Mouse (Mus musculus): ENCODE measurements at regions not wholly inside any gene's neighbourhood (a gene's known extent, or its start where the extent isn't known, plus 50 kb on each side); places are given as distances from the start of the nearest gene placed in this dataset.

DNA sequence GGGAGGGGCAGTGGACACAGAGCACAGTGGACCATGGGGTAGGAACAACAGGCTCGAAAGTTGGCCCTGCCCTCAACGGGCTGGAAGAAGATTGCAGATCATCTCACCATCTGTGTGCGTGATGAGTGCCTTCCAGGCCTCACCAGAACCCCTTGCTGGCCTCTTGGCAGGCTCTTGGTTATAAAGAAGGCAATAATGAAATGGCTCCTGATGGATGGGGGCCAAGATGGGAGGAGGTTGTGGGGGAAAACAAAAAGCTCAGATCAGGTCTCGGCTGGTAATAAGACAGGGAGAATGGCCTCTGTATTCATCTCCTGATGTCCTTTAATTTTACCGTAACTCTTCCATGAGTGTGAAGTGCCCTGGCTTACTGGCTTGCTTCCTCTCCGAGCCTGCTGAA is 189.1 kb downstream of the Dyrk2 start:
- no peaks in the 10 kb centered on the region for H3K36me3 ChIP-seq
- no peaks in the 10 kb centered on the region for H3K27me3 ChIP-seq
- H3K4me3 ChIP-seq (replicated peaks), result no peak overlapping the region
- no peak for ATAC-seq (replicated peaks; ENCODE audit: low FRiP score)
- H3K27ac ChIP-seq, result no peak overlapping the region
- no peak overlapping the region for H3K9ac ChIP-seq
- no peaks in the 10 kb centered on the region for H3K9me3 ChIP-seq (replicated peaks)
- WGBS, result 70% methylated on average over 6 of the region's 6 CpGs
- no peak overlapping the region for H3K4me2 ChIP-seq
- H3K4me1 ChIP-seq, result peaks cover 7% of the 10 kb centered on the region; the same call in 1 of the 2 replicates

DNA sequence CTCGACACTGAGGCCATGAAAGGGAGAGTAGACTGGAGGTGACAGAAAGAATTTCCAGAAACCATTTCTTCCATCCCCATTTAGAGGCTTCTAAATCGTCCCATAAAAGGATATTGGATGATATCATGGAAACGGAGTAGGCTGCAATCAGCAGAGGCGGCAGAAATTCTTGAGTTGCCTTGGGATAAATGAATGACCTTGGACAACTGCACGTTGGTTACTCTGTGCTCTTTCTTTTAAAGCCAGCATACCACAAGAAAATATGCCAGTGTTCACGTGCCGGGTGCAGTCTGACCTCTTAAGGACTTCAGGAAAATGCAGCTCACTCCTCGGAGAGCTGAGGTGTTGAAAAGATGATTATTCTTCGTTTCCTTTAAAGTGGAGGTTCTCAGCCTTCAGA is 186.7 kb downstream of the Dyrk2 start:
- Histone ChIP-seq H3K27ac (no peak overlapping the region), H3K4me3 (replicated peaks) (no peak overlapping the region), H3K4me1 (no peaks in the 10 kb centered on the region), H3K9ac (no peak overlapping the region), H3K36me3 (no peaks in the 10 kb centered on the region), H3K9me3 (replicated peaks) (no peaks in the 10 kb centered on the region), H3K4me2 (no peak overlapping the region), H3K27me3 (no peaks in the 10 kb centered on the region)
- WGBS, result 86% methylated on average over 9 of the region's 9 CpGs
- no peak for ATAC-seq (replicated peaks; ENCODE audit: low FRiP score)

DNA sequence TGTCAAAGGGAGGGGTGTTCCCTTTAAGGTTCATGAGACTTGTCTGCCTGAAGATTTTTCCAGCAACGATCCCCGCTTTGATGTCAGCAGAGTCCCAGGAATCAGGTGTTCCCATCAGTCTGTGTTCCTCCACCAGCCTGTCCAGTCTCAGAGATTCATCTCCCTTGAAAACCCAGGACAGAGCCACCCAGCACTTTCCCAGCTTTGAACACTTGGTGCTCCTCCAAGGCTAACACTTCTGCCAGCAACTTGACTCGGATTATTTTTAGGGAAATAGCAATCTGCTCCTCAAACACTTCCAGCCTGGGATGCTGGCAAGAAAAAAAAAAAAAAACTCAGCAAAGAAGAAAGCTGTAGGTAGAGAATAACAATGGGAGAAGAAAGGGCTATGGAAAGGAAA is 170.7 kb downstream of the Dyrk2 start:
- Histone ChIP-seq H3K27me3 (no peaks in the 10 kb centered on the region), H3K9ac (no peak overlapping the region), H3K27ac (no peak overlapping the region), H3K9me3 (replicated peaks) (no peaks in the 10 kb centered on the region), H3K36me3 (no peaks in the 10 kb centered on the region), H3K4me1 (no peaks in the 10 kb centered on the region), H3K4me2 (no peak overlapping the region), H3K4me3 (replicated peaks) (no peak overlapping the region)
- WGBS, result 71% methylated on average over 3 of the region's 3 CpGs
- no peak for ATAC-seq (replicated peaks; ENCODE audit: low FRiP score)

DNA sequence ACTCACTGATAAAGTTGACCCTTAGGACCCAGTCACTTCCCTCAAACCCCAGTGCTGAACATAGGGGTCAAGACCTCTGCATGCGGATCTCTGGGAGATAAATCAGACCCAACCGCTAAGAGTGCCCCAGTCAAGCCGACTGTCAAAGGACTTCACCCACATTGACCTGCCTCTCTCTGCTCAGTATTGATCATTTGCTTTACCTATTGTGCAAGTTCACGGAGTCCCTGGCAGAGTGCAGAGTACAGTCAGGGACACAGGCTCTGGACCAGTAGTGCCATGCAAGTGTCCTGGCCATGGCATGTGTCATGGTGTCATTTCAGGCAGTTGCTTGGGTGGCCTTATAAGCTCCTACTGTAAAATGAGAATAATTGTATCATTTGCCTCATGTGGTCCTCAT is 169.9 kb downstream of the Dyrk2 start:
- Histone ChIP-seq H3K27me3 (no peaks in the 10 kb centered on the region), H3K4me1 (no peaks in the 10 kb centered on the region), H3K9me3 (replicated peaks) (no peaks in the 10 kb centered on the region), H3K27ac (no peak overlapping the region), H3K4me3 (replicated peaks) (no peak overlapping the region), H3K4me2 (no peak overlapping the region), H3K36me3 (no peaks in the 10 kb centered on the region), H3K9ac (no peak overlapping the region)
- no peak for ATAC-seq (replicated peaks; ENCODE audit: low FRiP score)
- 93% methylated on average over 4 of the region's 4 CpGs for WGBS

DNA sequence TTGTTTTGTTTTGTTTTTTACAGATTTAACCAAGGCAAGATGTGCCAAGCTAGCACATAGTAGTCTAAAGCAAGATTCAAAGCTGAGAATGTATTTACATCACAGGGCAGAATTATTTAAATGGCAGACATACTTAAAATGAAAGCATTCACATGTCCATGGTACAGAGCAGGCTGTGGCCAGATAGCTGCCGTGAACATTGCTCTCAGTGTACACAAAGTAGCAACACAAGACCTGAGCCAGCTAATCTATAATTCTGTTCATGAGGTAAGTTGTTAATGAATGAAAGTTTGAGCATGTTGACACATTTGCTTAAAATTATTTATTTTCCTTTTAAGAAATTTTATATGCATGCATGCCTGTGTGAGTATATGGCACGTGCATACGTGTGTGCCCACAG is 164.0 kb downstream of the Dyrk2 start:
- 93% methylated on average over 3 of the region's 3 CpGs for WGBS
- no peak overlapping the region for H3K4me3 ChIP-seq (replicated peaks)
- ATAC-seq (replicated peaks; ENCODE audit: low FRiP score), result no peak
- H3K4me2 ChIP-seq, result no peak overlapping the region
- no peak overlapping the region for H3K27ac ChIP-seq
- no peaks in the 10 kb centered on the region for H3K27me3 ChIP-seq
- peaks cover 2% of the 10 kb centered on the region; the same call in 1 of the 2 replicates for H3K4me1 ChIP-seq
- no peak overlapping the region for H3K9ac ChIP-seq
- no peaks in the 10 kb centered on the region for H3K9me3 ChIP-seq (replicated peaks)
- H3K36me3 ChIP-seq, result no peaks in the 10 kb centered on the region

DNA sequence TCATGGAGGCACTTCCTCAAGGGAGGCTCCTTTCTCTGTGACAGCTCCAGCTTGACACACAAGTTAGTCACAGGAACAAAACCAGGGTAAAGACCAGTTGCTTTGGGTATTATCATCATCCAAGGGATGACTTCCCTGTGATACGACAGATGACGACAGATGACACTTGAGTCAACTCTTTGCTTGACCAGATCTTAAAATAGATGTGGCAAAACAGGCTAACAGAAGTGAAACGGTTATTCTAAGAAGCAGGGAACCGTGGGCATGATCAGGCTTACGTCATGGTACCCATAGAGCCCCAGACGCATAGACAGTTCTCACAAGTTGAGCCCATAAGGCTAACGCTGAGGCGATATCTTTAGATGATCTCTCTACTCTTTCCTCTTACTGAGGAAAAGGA is 160.3 kb downstream of the Dyrk2 start:
- no peak overlapping the region for H3K4me3 ChIP-seq (replicated peaks)
- no peaks in the 10 kb centered on the region for H3K27me3 ChIP-seq
- ATAC-seq (replicated peaks; ENCODE audit: low FRiP score), result no peak
- no peak overlapping the region for H3K9ac ChIP-seq
- WGBS, result 95% methylated on average over 8 of the region's 8 CpGs
- no peaks in the 10 kb centered on the region for H3K9me3 ChIP-seq (replicated peaks)
- no peak overlapping the region for H3K27ac ChIP-seq
- no peak overlapping the region for H3K4me2 ChIP-seq
- peaks cover 13% of the 10 kb centered on the region for H3K4me1 ChIP-seq
- H3K36me3 ChIP-seq, result no peaks in the 10 kb centered on the region

DNA sequence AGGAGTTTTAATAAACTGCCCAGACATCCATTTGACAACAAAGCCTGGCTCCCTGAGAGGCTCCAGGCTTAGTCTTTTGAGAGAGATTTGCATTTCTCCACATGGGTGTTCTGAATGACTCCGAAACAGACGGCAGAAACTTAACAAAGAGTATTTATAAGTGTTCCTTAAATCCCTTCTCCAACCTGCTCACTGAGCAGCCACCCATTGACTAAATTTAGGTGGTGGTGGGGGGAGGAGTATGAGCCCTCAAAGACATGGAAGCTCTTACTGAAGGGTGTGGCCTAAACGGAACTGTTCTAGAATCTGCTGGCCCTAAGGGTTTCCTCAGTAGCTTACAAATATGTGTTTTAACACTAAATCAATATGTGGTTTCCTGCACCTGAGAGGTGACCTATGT is 158.5 kb downstream of the Dyrk2 start:
- 68% methylated on average over 3 of the region's 3 CpGs for WGBS
- Histone ChIP-seq H3K27me3 (no peaks in the 10 kb centered on the region), H3K36me3 (no peaks in the 10 kb centered on the region), H3K9me3 (replicated peaks) (no peaks in the 10 kb centered on the region), H3K4me3 (replicated peaks) (no peak overlapping the region), H3K4me2 (no peak overlapping the region), H3K27ac (peak overlapping the region; percentile 15), H3K9ac (no peak overlapping the region), H3K4me1 (peaks cover 14% of the 10 kb centered on the region)
- 0 out of 2 replicates have a peak, but pooled peaks have one; percentile 61 for ATAC-seq (replicated peaks; ENCODE audit: low FRiP score)

DNA sequence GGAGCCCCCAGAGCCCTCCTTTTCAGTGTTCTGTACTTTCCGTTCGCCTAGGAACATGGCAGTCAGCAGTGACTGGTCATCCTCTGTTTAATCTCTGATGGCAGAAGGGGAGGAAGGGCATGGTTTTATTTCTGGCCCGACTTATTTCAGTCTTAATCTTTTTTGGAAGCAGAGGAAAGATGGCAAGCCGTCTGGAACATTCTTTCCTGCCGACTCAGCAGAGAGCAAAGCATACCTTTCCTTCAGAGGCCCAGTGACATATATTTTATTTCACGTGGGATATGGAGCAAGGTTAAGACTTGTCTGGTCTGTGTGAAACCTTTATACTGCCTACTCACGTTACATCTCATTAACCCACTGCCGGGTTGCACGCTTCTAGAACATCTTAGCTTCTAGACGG is 158.1 kb downstream of the Dyrk2 start:
- ATAC-seq (replicated peaks; ENCODE audit: low FRiP score), result no peak
- no peak overlapping the region for H3K27ac ChIP-seq
- H3K4me2 ChIP-seq, result no peak overlapping the region
- no peaks in the 10 kb centered on the region for H3K27me3 ChIP-seq
- H3K36me3 ChIP-seq, result no peaks in the 10 kb centered on the region
- no peaks in the 10 kb centered on the region for H3K9me3 ChIP-seq (replicated peaks)
- H3K9ac ChIP-seq, result no peak overlapping the region
- H3K4me1 ChIP-seq, result peaks cover 15% of the 10 kb centered on the region
- WGBS, result 37% methylated on average over 10 of the region's 10 CpGs
- no peak overlapping the region for H3K4me3 ChIP-seq (replicated peaks)

DNA sequence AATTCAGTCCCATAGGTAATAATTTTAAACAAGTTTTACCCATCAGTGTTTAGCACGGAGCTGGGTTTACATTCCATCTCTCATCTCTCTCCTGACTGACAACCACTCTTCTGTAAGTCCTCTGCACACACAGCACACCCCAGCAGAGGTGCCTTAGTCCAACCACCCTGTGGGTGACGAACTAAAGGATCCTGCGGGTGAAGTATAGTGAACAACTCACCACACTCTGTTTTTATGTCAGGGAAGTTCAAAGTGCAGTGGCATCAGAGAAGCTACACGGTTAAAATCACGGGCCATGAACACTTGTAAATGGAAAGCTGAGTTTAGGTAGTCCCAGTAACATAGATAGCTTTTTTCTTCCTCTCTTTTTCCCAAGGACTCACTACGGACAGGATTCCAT is 157.1 kb downstream of the Dyrk2 start:
- Histone ChIP-seq H3K4me2 (no peak overlapping the region), H3K27me3 (no peaks in the 10 kb centered on the region), H3K9ac (no peak overlapping the region), H3K4me3 (replicated peaks) (no peak overlapping the region), H3K9me3 (replicated peaks) (no peaks in the 10 kb centered on the region), H3K36me3 (no peaks in the 10 kb centered on the region), H3K27ac (no peak overlapping the region), H3K4me1 (peaks cover 15% of the 10 kb centered on the region)
- no peak for ATAC-seq (replicated peaks; ENCODE audit: low FRiP score)
- WGBS, result 68% methylated on average over 6 of the region's 6 CpGs

DNA sequence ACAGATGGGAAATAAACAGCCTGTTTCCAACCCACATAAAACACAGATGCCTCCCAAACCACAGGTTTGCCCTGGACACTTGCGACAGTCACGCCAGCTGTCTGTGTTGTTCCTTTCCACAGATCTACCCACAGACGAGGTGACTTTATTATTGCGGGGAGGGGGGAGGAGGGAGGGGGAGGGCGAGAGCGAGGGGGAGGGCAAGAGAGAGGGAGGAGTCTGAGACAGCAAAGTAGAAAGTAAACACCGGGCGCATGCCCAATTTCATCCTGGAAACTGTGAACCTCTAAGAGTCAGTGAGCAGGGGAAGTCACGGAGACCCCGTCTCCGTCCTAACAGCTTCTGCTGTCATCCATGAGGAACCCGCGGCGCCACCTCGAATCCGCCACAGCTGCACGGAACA is 155.8 kb downstream of the Dyrk2 start:
- 76% methylated on average over 17 of the region's 17 CpGs for WGBS
- no peak overlapping the region for H3K4me3 ChIP-seq (replicated peaks)
- no peaks in the 10 kb centered on the region for H3K9me3 ChIP-seq (replicated peaks)
- ATAC-seq (replicated peaks; ENCODE audit: low FRiP score), result no peak
- H3K4me2 ChIP-seq, result no peak overlapping the region
- H3K9ac ChIP-seq, result no peak overlapping the region
- peaks cover 15% of the 10 kb centered on the region for H3K4me1 ChIP-seq
- H3K27me3 ChIP-seq, result no peaks in the 10 kb centered on the region
- no peak overlapping the region for H3K27ac ChIP-seq
- H3K36me3 ChIP-seq, result no peaks in the 10 kb centered on the region

DNA sequence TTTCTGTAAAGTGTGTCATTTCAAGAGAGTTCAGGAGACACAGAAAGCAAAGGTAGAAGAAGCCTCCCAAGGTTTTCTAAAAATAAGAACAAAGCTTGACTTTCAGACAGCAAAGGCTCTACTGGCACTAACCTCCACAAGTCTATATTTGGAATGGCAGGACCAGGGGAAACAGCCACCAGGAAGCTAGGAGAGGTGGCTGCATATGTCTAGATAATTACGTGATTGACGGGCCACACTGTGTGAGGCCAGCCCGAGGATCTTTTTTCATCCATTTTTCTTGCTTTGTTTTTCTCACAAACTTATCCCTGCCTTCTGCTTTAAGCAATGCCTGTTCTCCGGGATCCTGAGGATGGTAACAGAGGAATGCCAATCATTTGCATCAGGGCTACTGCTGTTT is 155.4 kb downstream of the Dyrk2 start:
- H3K9ac ChIP-seq, result no peak overlapping the region
- no peak overlapping the region for H3K4me3 ChIP-seq (replicated peaks)
- no peaks in the 10 kb centered on the region for H3K27me3 ChIP-seq
- H3K36me3 ChIP-seq, result no peaks in the 10 kb centered on the region
- no peak overlapping the region for H3K4me2 ChIP-seq
- WGBS, result 82% methylated on average over 4 of the region's 4 CpGs
- ATAC-seq (replicated peaks; ENCODE audit: low FRiP score), result no peak
- H3K4me1 ChIP-seq, result peaks cover 15% of the 10 kb centered on the region
- no peaks in the 10 kb centered on the region for H3K9me3 ChIP-seq (replicated peaks)
- H3K27ac ChIP-seq, result no peak overlapping the region

DNA sequence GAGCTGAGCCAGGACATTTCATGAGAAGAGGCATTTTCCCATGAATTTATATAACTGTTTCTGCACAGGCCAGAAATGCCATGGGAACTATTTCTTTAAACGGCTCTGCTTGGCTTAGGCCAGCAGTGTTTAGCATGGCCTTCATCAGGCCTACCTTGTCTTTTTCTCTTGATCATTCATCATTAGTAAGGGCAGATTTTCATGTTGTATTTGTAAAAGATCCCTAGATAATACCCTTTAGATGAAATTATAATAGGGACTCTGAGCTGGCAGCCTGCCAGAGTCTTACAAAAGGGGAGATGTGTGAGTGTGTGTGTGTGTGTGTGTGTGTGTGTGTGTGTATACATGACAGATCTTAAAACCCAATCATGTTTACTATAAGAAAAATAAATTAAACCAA is 149.4 kb downstream of the Dyrk2 start:
- Histone ChIP-seq H3K36me3 (no peaks in the 10 kb centered on the region), H3K9ac (no peak overlapping the region), H3K27ac (no peak overlapping the region), H3K4me1 (peaks cover 13% of the 10 kb centered on the region; the same call in 1 of the 2 replicates), H3K4me3 (replicated peaks) (no peak overlapping the region), H3K27me3 (no peaks in the 10 kb centered on the region), H3K4me2 (no peak overlapping the region), H3K9me3 (replicated peaks) (no peaks in the 10 kb centered on the region)
- 36% methylated on average over 1 of the region's 1 CpGs for WGBS
- no peak for ATAC-seq (replicated peaks; ENCODE audit: low FRiP score)

DNA sequence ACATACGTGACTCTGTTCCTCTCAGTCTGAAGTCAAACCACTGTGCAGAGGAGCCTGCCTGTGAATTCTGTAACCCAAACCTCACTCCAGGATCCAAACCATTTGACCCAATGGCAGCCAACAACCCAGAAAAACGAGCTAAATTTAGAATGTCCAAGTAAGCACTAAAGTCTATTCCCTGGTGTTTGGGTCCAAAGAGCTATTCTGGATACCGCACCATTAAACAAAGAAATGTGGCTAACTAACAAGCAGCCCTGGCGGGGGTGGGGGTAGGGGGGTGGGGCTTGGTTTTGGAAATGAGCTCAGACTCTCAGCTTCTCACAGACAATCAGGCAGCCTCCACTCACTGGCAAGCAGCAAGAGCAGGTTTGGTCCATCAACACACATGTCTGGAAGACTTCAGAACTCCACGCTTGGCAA is 147.9 kb downstream of the Dyrk2 start:
- Histone ChIP-seq H3K27me3 (no peaks in the 10 kb centered on the region), H3K4me3 (replicated peaks) (no peak overlapping the region), H3K9me3 (replicated peaks) (no peaks in the 10 kb centered on the region), H3K27ac (peak overlapping the region; percentile 41; the same call in 1 of the 2 replicates), H3K36me3 (no peaks in the 10 kb centered on the region), H3K4me2 (no peak overlapping the region), H3K4me1 (peaks cover 11% of the 10 kb centered on the region; the same call in 1 of the 2 replicates), H3K9ac (no peak overlapping the region)
- WGBS, result 46% methylated on average over 5 of the region's 5 CpGs
- peak; percentile 40; the same call in 1 of the 2 replicates for ATAC-seq (replicated peaks; ENCODE audit: low FRiP score)
